Mouse (Mus musculus): ENCODE measurements around the gene Ankrd66. TPM values are rescaled to one million over a fixed set of nuclear protein-coding genes. Genes with fewer than 3 reads are reported as not detected.
A peak's percentile ranks its signal among the peaks of the same experiment; 100 is the strongest.

Gene Ankrd66
- 0.39 and 0.60 TPM in 2 replicates for polyA plus RNA-seq (2014; fragmentation: Nextera tagmentation; extraction: Ambion mirVana)

GRCm38 (mm10) chr17:43543539-43543938 is at the start of gene Ankrd66:
TSS of gene Ankrd66 (minus strand) at chr17:43543639.
- Histone ChIP-seq H3K9me3 (ENCODE audit: control insufficient read depth, low read length) (no peaks in the 10 kb centered on the region), H3K27me3 (ENCODE audit: control insufficient read depth, insufficient read depth, low read length) (no peaks in the 10 kb centered on the region)
- WGBS: 32% methylated on average over 1 of the region's 1 CpGs

GRCm38 (mm10) chr17:43592296-43593291 is 49.2 kb upstream of the Ankrd66 start:
- 83% methylated on average over 21 of the region's 21 CpGs for WGBS
- no peak for ATAC-seq (ENCODE audit: low FRiP score, low TSS enrichment)
- H3K4me1 ChIP-seq (ENCODE audit: control insufficient read depth, insufficient read depth, low read length): no peaks in the 10 kb centered on the region

More at GRCm38 (mm10) chr17:43543539-43543938, at the start of gene Ankrd66:
- H3K4me2 ChIP-seq (replicated peaks; ENCODE audit: low read depth, low read length): no peak within 1 kb of the TSS
- no peaks in the 10 kb centered on the region for H3K36me3 ChIP-seq (ENCODE audit: control insufficient read depth, insufficient read depth, low read length)
- no peak within 1 kb of the TSS for H3K9ac ChIP-seq (ENCODE audit: low read depth, low read length)
- no peak within 1 kb of the TSS for H3K27ac ChIP-seq (ENCODE audit: low read depth, low read length)
- H3K4me3 ChIP-seq (ENCODE audit: low read length): no peak within 1 kb of the TSS
- H3K4me1 ChIP-seq (ENCODE audit: control insufficient read depth, insufficient read depth, low read length): no peaks in the 10 kb centered on the region
- no peak for ATAC-seq (ENCODE audit: low FRiP score, low TSS enrichment)

DNA sequence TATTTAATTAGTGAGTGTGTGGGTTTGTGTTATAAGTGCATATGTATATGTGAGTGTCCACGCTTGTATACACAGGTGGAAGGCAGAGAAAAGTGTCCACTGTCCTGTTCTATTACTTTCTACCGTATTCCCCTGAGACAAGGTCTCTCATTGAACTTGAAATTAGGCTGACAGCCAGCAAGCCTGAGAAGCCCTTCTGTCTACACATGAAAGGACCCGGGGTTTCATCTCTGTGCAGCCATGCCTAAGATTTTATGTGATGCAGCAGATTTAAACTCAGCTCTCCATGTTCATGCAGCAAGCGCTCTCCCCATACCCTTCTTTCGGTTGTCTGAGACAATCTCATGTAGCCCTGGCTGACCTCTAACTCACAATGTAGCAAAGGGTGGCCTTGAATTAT is 47.1 kb upstream of the Ankrd66 start:
- 86% methylated on average over 5 of the region's 5 CpGs for WGBS
- Histone ChIP-seq H3K27ac (ENCODE audit: low read depth, low read length) (no peak overlapping the region), H3K9me3 (ENCODE audit: control insufficient read depth, low read length) (no peaks in the 10 kb centered on the region), H3K4me2 (replicated peaks; ENCODE audit: low read depth, low read length) (no peak overlapping the region), H3K9ac (ENCODE audit: low read depth, low read length) (no peak overlapping the region), H3K36me3 (ENCODE audit: control insufficient read depth, insufficient read depth, low read length) (no peaks in the 10 kb centered on the region), H3K4me1 (ENCODE audit: control insufficient read depth, insufficient read depth, low read length) (no peaks in the 10 kb centered on the region), H3K4me3 (ENCODE audit: low read length) (no peak overlapping the region), H3K27me3 (ENCODE audit: control insufficient read depth, insufficient read depth, low read length) (no peaks in the 10 kb centered on the region)
- no peak for ATAC-seq (ENCODE audit: low FRiP score, low TSS enrichment)

More at GRCm38 (mm10) chr17:43592296-43593291, 49.2 kb upstream of the Ankrd66 start:
- Histone ChIP-seq H3K9me3 (ENCODE audit: control insufficient read depth, low read length) (0 out of 2 replicates have a peak, but pooled peaks cover 1% of the 10 kb centered on the region), H3K27ac (ENCODE audit: low read depth, low read length) (no peak overlapping the region), H3K9ac (ENCODE audit: low read depth, low read length) (no peak overlapping the region), H3K36me3 (ENCODE audit: control insufficient read depth, insufficient read depth, low read length) (no peaks in the 10 kb centered on the region; the same call in 1 of the 2 replicates), H3K27me3 (ENCODE audit: control insufficient read depth, insufficient read depth, low read length) (no peaks in the 10 kb centered on the region), H3K4me3 (ENCODE audit: low read length) (no peak overlapping the region), H3K4me2 (replicated peaks; ENCODE audit: low read depth, low read length) (no peak overlapping the region)

DNA sequence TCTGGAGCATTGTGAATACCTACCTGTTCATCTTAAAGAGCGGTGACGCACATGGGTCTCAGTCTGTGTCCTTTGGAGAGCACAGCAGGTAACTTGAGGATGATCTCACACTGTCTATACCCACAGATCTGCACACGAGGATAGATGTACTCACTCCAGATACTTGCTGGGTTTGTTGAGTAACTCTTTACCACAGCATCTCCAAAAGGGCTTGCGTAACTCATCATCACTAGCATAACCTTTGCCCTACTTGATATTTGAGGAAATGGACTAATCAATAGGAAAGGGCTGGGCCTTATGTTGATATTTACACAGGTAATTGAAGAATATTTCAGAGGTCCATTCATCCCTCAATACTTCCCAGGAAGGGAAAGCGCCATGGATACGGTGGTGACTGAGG is 46.3 kb upstream of the Ankrd66 start:
- H3K9ac ChIP-seq (ENCODE audit: low read depth, low read length): no peak overlapping the region
- ATAC-seq (ENCODE audit: low FRiP score, low TSS enrichment): no peak

DNA sequence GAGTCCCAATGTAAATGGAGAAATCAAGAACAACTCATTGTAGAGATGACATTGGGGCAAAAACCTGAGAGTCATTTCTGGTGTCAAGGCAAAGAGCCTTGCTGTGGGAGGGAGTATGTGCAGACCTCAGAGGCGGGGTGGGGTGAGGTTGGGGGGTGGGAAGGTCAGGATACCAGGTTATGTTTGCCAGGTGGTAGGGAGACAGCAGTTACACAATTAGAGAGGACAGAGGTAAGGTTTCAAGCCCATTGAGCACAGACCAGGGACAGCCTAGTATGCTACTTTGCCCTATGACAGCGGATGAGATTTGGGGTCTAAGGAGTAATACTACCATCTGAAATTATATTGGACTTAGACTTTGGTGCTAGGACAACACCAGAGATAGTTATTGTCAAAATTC is 43.8 kb upstream of the Ankrd66 start:
- no peak overlapping the region for H3K9ac ChIP-seq (ENCODE audit: low read depth, low read length)
- H3K27me3 ChIP-seq (ENCODE audit: control insufficient read depth, insufficient read depth, low read length): no peaks in the 10 kb centered on the region
- no peak overlapping the region for H3K4me3 ChIP-seq (ENCODE audit: low read length)
- H3K9me3 ChIP-seq (ENCODE audit: control insufficient read depth, low read length): no peaks in the 10 kb centered on the region
- H3K4me1 ChIP-seq (ENCODE audit: control insufficient read depth, insufficient read depth, low read length): peaks cover 3% of the 10 kb centered on the region; the same call in 1 of the 2 replicates
- H3K4me2 ChIP-seq (replicated peaks; ENCODE audit: low read depth, low read length): no peak overlapping the region
- 92% methylated on average over 2 of the region's 2 CpGs for WGBS
- ATAC-seq (ENCODE audit: low FRiP score, low TSS enrichment): no peak
- no peak overlapping the region for H3K27ac ChIP-seq (ENCODE audit: low read depth, low read length)
- H3K36me3 ChIP-seq (ENCODE audit: control insufficient read depth, insufficient read depth, low read length): no peaks in the 10 kb centered on the region

More for the DNA sequence above, 46.3 kb upstream of the Ankrd66 start:
- Histone ChIP-seq H3K4me2 (replicated peaks; ENCODE audit: low read depth, low read length) (no peak overlapping the region), H3K9me3 (ENCODE audit: control insufficient read depth, low read length) (no peaks in the 10 kb centered on the region), H3K27me3 (ENCODE audit: control insufficient read depth, insufficient read depth, low read length) (no peaks in the 10 kb centered on the region), H3K4me1 (ENCODE audit: control insufficient read depth, insufficient read depth, low read length) (no peaks in the 10 kb centered on the region), H3K4me3 (ENCODE audit: low read length) (no peak overlapping the region), H3K27ac (ENCODE audit: low read depth, low read length) (no peak overlapping the region), H3K36me3 (ENCODE audit: control insufficient read depth, insufficient read depth, low read length) (no peaks in the 10 kb centered on the region)
- WGBS: 94% methylated on average over 6 of the region's 6 CpGs

DNA sequence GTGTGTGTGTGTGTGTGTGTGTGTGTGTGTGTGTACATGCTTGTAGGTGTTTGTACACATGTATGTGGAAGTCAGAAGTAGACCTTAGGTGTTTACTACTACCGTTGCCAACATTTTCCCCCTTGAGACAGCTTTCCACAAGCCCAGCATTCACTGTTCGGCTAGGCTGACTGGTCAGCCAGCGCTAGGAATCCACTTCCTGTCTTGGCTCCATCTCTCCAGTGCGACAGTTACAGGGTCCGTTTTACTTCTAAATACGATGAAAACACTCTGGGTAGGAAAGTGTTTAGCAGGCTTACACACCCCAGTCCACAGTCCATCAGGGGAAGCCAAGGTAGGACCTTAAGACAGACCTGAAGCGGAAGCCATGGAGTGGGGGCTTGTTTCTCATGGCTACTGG is 41.3 kb upstream of the Ankrd66 start:
- Histone ChIP-seq H3K4me3 (ENCODE audit: low read length) (no peak overlapping the region), H3K27ac (ENCODE audit: low read depth, low read length) (no peak overlapping the region), H3K4me1 (ENCODE audit: control insufficient read depth, insufficient read depth, low read length) (peaks cover 12% of the 10 kb centered on the region), H3K4me2 (replicated peaks; ENCODE audit: low read depth, low read length) (no peak overlapping the region), H3K36me3 (ENCODE audit: control insufficient read depth, insufficient read depth, low read length) (no peaks in the 10 kb centered on the region), H3K9ac (ENCODE audit: low read depth, low read length) (no peak overlapping the region), H3K27me3 (ENCODE audit: control insufficient read depth, insufficient read depth, low read length) (no peaks in the 10 kb centered on the region), H3K9me3 (ENCODE audit: control insufficient read depth, low read length) (no peaks in the 10 kb centered on the region)
- 56% methylated on average over 7 of the region's 7 CpGs for WGBS
- ATAC-seq (ENCODE audit: low FRiP score, low TSS enrichment): no peak

GRCm38 (mm10) chr17:43581012-43581467 is 37.6 kb upstream of the Ankrd66 start:
- 8% methylated on average over 8 of the region's 8 CpGs for WGBS
- ATAC-seq (ENCODE audit: low FRiP score, low TSS enrichment): peak; percentile 90
- no peaks in the 10 kb centered on the region for H3K36me3 ChIP-seq (ENCODE audit: control insufficient read depth, insufficient read depth, low read length)

DNA sequence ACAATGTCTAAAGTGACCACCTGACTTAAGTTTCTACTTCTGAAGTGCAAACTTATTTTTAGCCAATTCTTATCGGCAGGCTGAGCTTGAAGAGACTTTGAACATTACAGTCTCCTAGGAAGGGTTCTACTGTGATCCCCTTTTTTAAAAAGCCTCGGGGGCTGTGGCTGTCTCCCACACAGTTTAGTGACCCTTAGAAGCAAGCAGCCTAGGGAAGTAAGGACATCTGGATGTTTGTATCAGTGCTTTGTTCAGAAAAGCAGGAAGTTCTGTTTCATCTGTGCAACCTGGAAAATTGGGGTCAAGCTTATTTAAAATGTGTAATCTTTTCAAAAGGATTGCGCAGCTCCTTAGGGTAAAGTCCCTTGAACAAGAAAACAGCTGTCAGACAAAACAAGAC is 37.0 kb upstream of the Ankrd66 start:
- Histone ChIP-seq H3K4me1 (ENCODE audit: control insufficient read depth, insufficient read depth, low read length) (peaks cover 14% of the 10 kb centered on the region), H3K9ac (ENCODE audit: low read depth, low read length) (no peak overlapping the region), H3K36me3 (ENCODE audit: control insufficient read depth, insufficient read depth, low read length) (no peaks in the 10 kb centered on the region), H3K27me3 (ENCODE audit: control insufficient read depth, insufficient read depth, low read length) (no peaks in the 10 kb centered on the region), H3K9me3 (ENCODE audit: control insufficient read depth, low read length) (no peaks in the 10 kb centered on the region), H3K4me2 (replicated peaks; ENCODE audit: low read depth, low read length) (peak overlapping the region; percentile 34; the same call in 1 of the 2 replicates), H3K4me3 (ENCODE audit: low read length) (peak overlapping the region; percentile 3; the same call in 1 of the 2 replicates), H3K27ac (ENCODE audit: low read depth, low read length) (peak overlapping the region; percentile 73)
- no peak; the same call in 1 of the 2 replicates for ATAC-seq (ENCODE audit: low FRiP score, low TSS enrichment)
- 16% methylated on average over 3 of the region's 3 CpGs for WGBS

More at GRCm38 (mm10) chr17:43581012-43581467, 37.6 kb upstream of the Ankrd66 start:
- no peaks in the 10 kb centered on the region for H3K9me3 ChIP-seq (ENCODE audit: control insufficient read depth, low read length)
- peak overlapping the region; percentile 34 for H3K4me2 ChIP-seq (replicated peaks; ENCODE audit: low read depth, low read length)
- H3K9ac ChIP-seq (ENCODE audit: low read depth, low read length): no peak overlapping the region
- H3K4me3 ChIP-seq (ENCODE audit: low read length): peak overlapping the region; percentile 3; the same call in 1 of the 2 replicates
- no peaks in the 10 kb centered on the region for H3K27me3 ChIP-seq (ENCODE audit: control insufficient read depth, insufficient read depth, low read length)
- H3K27ac ChIP-seq (ENCODE audit: low read depth, low read length): peak overlapping the region; percentile 73
- H3K4me1 ChIP-seq (ENCODE audit: control insufficient read depth, insufficient read depth, low read length): peaks cover 14% of the 10 kb centered on the region

Data from kidney, embryonic 14.5 days (tissue).